Mouse (Mus musculus) kidney, embryonic 16.5 days (tissue): ENCODE results near the gene Gcc2. TPM values are rescaled to one million over a fixed set of nuclear protein-coding genes. Genes with fewer than 3 reads are reported as not detected.

Experiments
- ATAC-seq: fragments of 200-750 bp; cut with Nextera tagmentation; 2 replicates; pipeline ENCODE4 v1.8.0; 2017; ENCODE audit warnings: moderate TSS enrichment; ENCODE audit not compliant: low FRiP score, low TSS enrichment
- H3K27ac ChIP-seq: fragments of 300-500 bp; sonication (generic); 2 replicates; pipeline ENCODE4 v1.5.1; 2014; ENCODE audit warnings: low read length
- H3K27me3 ChIP-seq: fragments of 300-500 bp; sonication (generic); 2 replicates; pipeline ENCODE4 v1.6.1; 2014; ENCODE audit warnings: low read length, control low read depth, mixed read lengths; ENCODE audit not compliant: insufficient read depth
- H3K36me3 ChIP-seq: fragments of 300-500 bp; sonication (generic); 2 replicates; pipeline ENCODE4 v1.6.1; 2014; ENCODE audit warnings: low read length, control low read depth, mixed read lengths; ENCODE audit not compliant: insufficient read depth
- H3K4me1 ChIP-seq: fragments of 300-500 bp; sonication (generic); 2 replicates; pipeline ENCODE4 v1.6.1; 2014; ENCODE audit warnings: low read length, control low read depth, mixed read lengths; ENCODE audit not compliant: insufficient read depth
- H3K4me2 ChIP-seq: fragments of 300-500 bp; sonication (generic); replicated peaks from 2 replicates; pipeline ENCODE4 v1.6.1; 2014; ENCODE audit warnings: low read depth, low read length
- H3K4me3 ChIP-seq: fragments of 300-500 bp; sonication (generic); 2 replicates; pipeline ENCODE4 v1.5.1; 2014; ENCODE audit warnings: mild to moderate bottlenecking, low read length
- H3K9ac ChIP-seq: fragments of 300-500 bp; sonication (generic); replicated peaks from 2 replicates; pipeline ENCODE4 v1.6.1; 2014; ENCODE audit warnings: low read length
- H3K9me3 ChIP-seq: fragments of 300-500 bp; sonication (generic); 2 replicates; pipeline ENCODE4 v1.6.1; 2016; ENCODE audit warnings: low read length, control low read depth
- WGBS: fragments of 180-500 bp; shearing (Covaris S2); extraction: QIAGEN DNeasy Blood & Tissue Kit; methylation state at CpG from one replicate; pipeline ENCODE4 v1.1.7; 2014; 5-methylcytosine and 5-hydroxymethylcytosine counted together
- polyA plus RNA-seq: library from polyadenylated mRNA; unstranded; fragments of >200 nt; fragmentation: Nextera tagmentation; extraction: Ambion mirVana; gene quantifications from 2 replicates; pipeline ENCODE4 v1.2.1, GENCODE M21; 2015

Gcc2 gene
- polyA plus RNA-seq, 1 experiment from 2014 or later: 49.3 TPM

- Histone ChIP-seq H3K4me1 (peaks cover 10% of the 10 kb centered on the region), H3K36me3 (peaks cover 7% of the 10 kb centered on the region; the same call in 1 of the 2 replicates), H3K9me3 (no peaks in the 10 kb centered on the region), H3K27me3 (no peaks in the 10 kb centered on the region), H3K4me3 (peak overlapping the region; percentile 65), H3K9ac (peak overlapping the region; percentile 75; the same call in 1 of the 2 replicates), H3K4me2 (peak overlapping the region; percentile 62), H3K27ac (no peak overlapping the region)
- WGBS: 35% methylated on average over 6 of the region's 6 CpGs
- 0 out of 2 replicates have a peak, but pooled peaks have one; percentile 33 for ATAC-seq
These were observed 592 bp upstream of the Gcc2 start for GRCm38 (mm10) chr10:58254635-58255175.

- WGBS: 0% methylated on average over 4 of the region's 4 CpGs
- no peak for ATAC-seq
- H3K27ac ChIP-seq: peak overlapping the region; percentile 81; the same call in 1 of the 2 replicates
- peaks cover 15% of the 10 kb centered on the region for H3K36me3 ChIP-seq
- peak overlapping the region; percentile 75 for H3K9ac ChIP-seq
- H3K27me3 ChIP-seq: no peaks in the 10 kb centered on the region
- peak overlapping the region; percentile 62 for H3K4me2 ChIP-seq
- no peaks in the 10 kb centered on the region for H3K9me3 ChIP-seq
- H3K4me1 ChIP-seq: peaks cover 10% of the 10 kb centered on the region
- peak overlapping the region; percentile 65 for H3K4me3 ChIP-seq
These were observed 657 bp downstream of the Gcc2 start for GRCm38 (mm10) chr10:58255954-58256353.

GRCm38 (mm10) chr10:58258466-58258865, 3.2 kb downstream of the Gcc2 start:
- H3K27ac ChIP-seq: no peak overlapping the region
- peaks cover 24% of the 10 kb centered on the region for H3K36me3 ChIP-seq
- H3K4me1 ChIP-seq: peaks cover 10% of the 10 kb centered on the region
- WGBS: 53% methylated on average over 5 of the region's 5 CpGs
- no peaks in the 10 kb centered on the region for H3K27me3 ChIP-seq
- H3K4me3 ChIP-seq: no peak overlapping the region
- ATAC-seq: no peak
- no peak overlapping the region for H3K4me2 ChIP-seq
- no peaks in the 10 kb centered on the region for H3K9me3 ChIP-seq
- no peak overlapping the region for H3K9ac ChIP-seq

GRCm38 (mm10) chr10:58282238-58282637, 26.9 kb downstream of the Gcc2 start:
- Histone ChIP-seq H3K9me3 (no peaks in the 10 kb centered on the region), H3K27me3 (no peaks in the 10 kb centered on the region), H3K4me3 (no peak overlapping the region), H3K4me2 (no peak overlapping the region), H3K27ac (no peak overlapping the region), H3K4me1 (no peaks in the 10 kb centered on the region), H3K36me3 (peaks cover 38% of the 10 kb centered on the region), H3K9ac (no peak overlapping the region)
- 93% methylated on average over 7 of the region's 7 CpGs for WGBS
- ATAC-seq: no peak

GRCm38 (mm10) chr10:58290742-58291141, 35.4 kb downstream of the Gcc2 start:
- WGBS: 75% methylated on average over 3 of the region's 3 CpGs
- no peak for ATAC-seq
- no peak overlapping the region for H3K27ac ChIP-seq

GRCm38 (mm10) chr10:58294246-58294645, 38.9 kb downstream of the Gcc2 start:
- 93% methylated on average over 3 of the region's 3 CpGs for WGBS
- H3K27me3 ChIP-seq: no peaks in the 10 kb centered on the region

More at GRCm38 (mm10) chr10:58290742-58291141, 35.4 kb downstream of the Gcc2 start:
- H3K4me1 ChIP-seq: no peaks in the 10 kb centered on the region
- H3K27me3 ChIP-seq: no peaks in the 10 kb centered on the region
- H3K4me2 ChIP-seq: no peak overlapping the region
- H3K36me3 ChIP-seq: peaks cover 68% of the 10 kb centered on the region
- no peak overlapping the region for H3K4me3 ChIP-seq
- no peak overlapping the region for H3K9ac ChIP-seq
- no peaks in the 10 kb centered on the region for H3K9me3 ChIP-seq

GRCm38 (mm10) chr10:58295605-58296004, 40.3 kb downstream of the Gcc2 start:
- no peaks in the 10 kb centered on the region for H3K27me3 ChIP-seq
- H3K36me3 ChIP-seq: peaks cover 75% of the 10 kb centered on the region
- H3K9me3 ChIP-seq: 0 out of 2 replicates have a peak, but pooled peaks cover 2% of the 10 kb centered on the region
- no peak for ATAC-seq
- 92% methylated on average over 3 of the region's 3 CpGs for WGBS
- H3K4me2 ChIP-seq: no peak overlapping the region
- H3K9ac ChIP-seq: no peak overlapping the region
- H3K27ac ChIP-seq: no peak overlapping the region
- H3K4me1 ChIP-seq: no peaks in the 10 kb centered on the region
- no peak overlapping the region for H3K4me3 ChIP-seq

More at GRCm38 (mm10) chr10:58294246-58294645, 38.9 kb downstream of the Gcc2 start:
- no peaks in the 10 kb centered on the region for H3K4me1 ChIP-seq
- no peak overlapping the region for H3K9ac ChIP-seq
- no peak overlapping the region for H3K4me2 ChIP-seq
- peaks cover 76% of the 10 kb centered on the region for H3K36me3 ChIP-seq
- 0 out of 2 replicates have a peak, but pooled peaks cover 2% of the 10 kb centered on the region for H3K9me3 ChIP-seq
- no peak overlapping the region for H3K27ac ChIP-seq
- H3K4me3 ChIP-seq: no peak overlapping the region
- ATAC-seq: no peak

GRCm38 (mm10) chr10:58304996-58305395, 49.7 kb downstream of the Gcc2 start:
- 91% methylated on average over 7 of the region's 7 CpGs for WGBS
- ATAC-seq: no peak
- Histone ChIP-seq H3K4me1 (no peaks in the 10 kb centered on the region), H3K27me3 (no peaks in the 10 kb centered on the region), H3K36me3 (peaks cover 35% of the 10 kb centered on the region), H3K9me3 (no peaks in the 10 kb centered on the region), H3K27ac (no peak overlapping the region), H3K4me3 (no peak overlapping the region), H3K9ac (no peak overlapping the region), H3K4me2 (no peak overlapping the region)

GRCm38 (mm10) chr10:58306897-58307296, 51.6 kb downstream of the Gcc2 start:
- Histone ChIP-seq H3K4me3 (no peak overlapping the region), H3K27me3 (no peaks in the 10 kb centered on the region), H3K4me1 (no peaks in the 10 kb centered on the region), H3K27ac (no peak overlapping the region), H3K4me2 (no peak overlapping the region), H3K9ac (no peak overlapping the region), H3K36me3 (peaks cover 29% of the 10 kb centered on the region), H3K9me3 (no peaks in the 10 kb centered on the region)
- ATAC-seq: no peak
- WGBS: 93% methylated on average over 3 of the region's 3 CpGs

- Histone ChIP-seq H3K27ac (no peak overlapping the region), H3K36me3 (peaks cover 27% of the 10 kb centered on the region), H3K4me2 (no peak overlapping the region), H3K27me3 (no peaks in the 10 kb centered on the region), H3K9me3 (peaks cover 5% of the 10 kb centered on the region), H3K9ac (no peak overlapping the region), H3K4me3 (no peak overlapping the region), H3K4me1 (no peaks in the 10 kb centered on the region)
- ATAC-seq: no peak
- 77% methylated on average over 1 of the region's 1 CpGs for WGBS
These were observed 55.5 kb downstream of the Gcc2 start for GRCm38 (mm10) chr10:58310791-58311190.
